ENCODE assay signal across 21 mouse cellular contexts in the genomic region with DNA sequence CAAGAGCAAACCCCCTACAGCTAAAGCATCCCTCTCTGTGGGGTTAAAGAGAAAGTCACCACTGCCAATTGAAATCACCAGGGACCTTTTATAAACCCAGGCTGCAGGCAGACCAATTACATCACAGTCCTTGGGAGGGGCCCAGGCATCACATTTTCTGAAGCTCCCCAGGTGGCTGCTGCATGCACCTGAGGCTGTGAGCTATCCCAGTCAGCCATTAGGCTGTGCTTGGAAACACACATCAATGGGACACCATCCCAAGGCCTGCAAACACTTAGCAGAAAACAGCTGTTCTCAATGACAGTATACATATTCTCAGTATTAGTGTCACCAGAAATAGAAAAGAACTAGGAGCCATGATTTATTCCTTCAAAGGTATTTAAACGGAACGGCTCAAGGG.
DNase-seq lines count a peak whose midpoint lies in the region; ATAC-seq lines count a peak whose summit lies in the region.
"Had no signal": no experiment of that assay in that cellular context is flagged by ENCODE, and none has a peak within 500 bp of the region (broad histone marks: within the 10 kb centered on the region; RNA-seq: fewer than 3 reads in every experiment).

No protein-coding gene starts in this region.

- H3K4me1 ChIP-seq in embryonic facial prominence, embryonic 13.5 days: peaks cover 23% of the 10 kb centered on the region
- H3K4me1 ChIP-seq in limb, embryonic 12.5 days (replicated peaks): peaks cover 20% of the 10 kb centered on the region
- H3K4me1 ChIP-seq in kidney, embryonic 15.5 days: no peaks in the 10 kb centered on the region
- H3K4me1 ChIP-seq: hindbrain, embryonic 10.5 days; liver, embryonic 15.5 days; neural tube, embryonic 12.5 days had no signal

- H3K4me2 ChIP-seq in embryonic facial prominence, embryonic 13.5 days: no peak overlapping the region
- H3K4me2 ChIP-seq in limb, embryonic 12.5 days: no peak overlapping the region
- no peak overlapping the region for H3K4me2 ChIP-seq in kidney, embryonic 15.5 days
- H3K4me2 ChIP-seq: liver, embryonic 15.5 days; neural tube, embryonic 12.5 days had no signal

- H3K9me3 ChIP-seq in embryonic facial prominence, embryonic 13.5 days: no peaks in the 10 kb centered on the region
- no peaks in the 10 kb centered on the region for H3K9me3 ChIP-seq in limb, embryonic 12.5 days
- no peaks in the 10 kb centered on the region for H3K9me3 ChIP-seq in kidney, embryonic 15.5 days (replicated peaks)
- H3K9me3 ChIP-seq: hindbrain, embryonic 10.5 days; liver, embryonic 15.5 days; neural tube, embryonic 12.5 days had no signal

- 19% methylated on average over 2 of the region's 2 CpGs for WGBS in embryonic facial prominence, embryonic 13.5 days
- WGBS in limb, embryonic 12.5 days: 15% methylated on average over 2 of the region's 2 CpGs
- 60% methylated on average over 2 of the region's 2 CpGs for WGBS in kidney, embryonic 15.5 days

- no peak overlapping the region for H3K4me3 ChIP-seq in embryonic facial prominence, embryonic 13.5 days
- H3K4me3 ChIP-seq in limb, embryonic 12.5 days (replicated peaks): no peak overlapping the region
- no peak overlapping the region for H3K4me3 ChIP-seq in kidney, embryonic 15.5 days (replicated peaks)
- H3K4me3 ChIP-seq: erythroblast, embryonic 14.5 days; hindbrain, embryonic 10.5 days; layer of hippocampus, adult 2 months; liver, embryonic 15.5 days; neural tube, embryonic 12.5 days had no signal

- H3K9ac ChIP-seq in embryonic facial prominence, embryonic 13.5 days: no peak overlapping the region
- no peak overlapping the region for H3K9ac ChIP-seq in limb, embryonic 12.5 days (replicated peaks)
- H3K9ac ChIP-seq in kidney, embryonic 15.5 days: no peak overlapping the region
- H3K9ac ChIP-seq: liver, embryonic 15.5 days; neural tube, embryonic 12.5 days had no signal

- no peak overlapping the region for H3K27ac ChIP-seq in embryonic facial prominence, embryonic 13.5 days
- H3K27ac ChIP-seq in limb, embryonic 12.5 days: peak overlapping the region; percentile 45; the same call in 1 of the 2 replicates
- no peak overlapping the region for H3K27ac ChIP-seq in kidney, embryonic 15.5 days
- H3K27ac ChIP-seq: hindbrain, embryonic 10.5 days; layer of hippocampus, adult 2 months; liver, embryonic 15.5 days; neural tube, embryonic 12.5 days had no signal

- H3K36me3 ChIP-seq in embryonic facial prominence, embryonic 13.5 days: no peaks in the 10 kb centered on the region
- no peaks in the 10 kb centered on the region for H3K36me3 ChIP-seq in limb, embryonic 12.5 days
- H3K36me3 ChIP-seq in kidney, embryonic 15.5 days: no peaks in the 10 kb centered on the region
- H3K36me3 ChIP-seq: hindbrain, embryonic 10.5 days; liver, embryonic 15.5 days; neural tube, embryonic 12.5 days had no signal

- ATAC-seq in embryonic facial prominence, embryonic 13.5 days (ENCODE audit: insufficient number of reproducible peaks, insufficient read depth, low FRiP score, low TSS enrichment, low read depth): 0 out of 2 replicates have a peak, but pooled peaks have one; percentile 48
- ATAC-seq in limb, embryonic 12.5 days (ENCODE audit: insufficient number of reproducible peaks, insufficient read depth, low FRiP score, low TSS enrichment, low read depth): peak; percentile 79
- ATAC-seq in kidney, embryonic 15.5 days (replicated peaks; ENCODE audit: low FRiP score): no peak
- ATAC-seq in erythroblast, adult 5-6 weeks (replicated peaks; ENCODE audit: low FRiP score, poor library complexity, severe bottlenecking): no peak
- ATAC-seq: forebrain, embryonic 14.5 days had no signal

- H3K27me3 ChIP-seq in embryonic facial prominence, embryonic 13.5 days: peaks cover 4% of the 10 kb centered on the region
- no peaks in the 10 kb centered on the region for H3K27me3 ChIP-seq in limb, embryonic 12.5 days
- no peaks in the 10 kb centered on the region for H3K27me3 ChIP-seq in kidney, embryonic 15.5 days
- H3K27me3 ChIP-seq: liver, embryonic 15.5 days; neural tube, embryonic 12.5 days had no signal

- peak; percentile 80 for DNase-seq in heart, adult 11 months
- DNase-seq in heart, adult 9 months (ENCODE audit: low spot score in 2 of 2): no peak
- DNase-seq in R1 (ENCODE audit: low read depth, low spot score): peak; percentile 22
- DNase-seq in adrenal gland, adult (ENCODE audit: inconsistent age in 2 of 2, low spot score in 1 of 2): no peak
- DNase-seq: adrenal gland, postnatal 36 days; cerebellum, adult 18-20 months; cerebellum, postnatal 25 days; gastrocnemius, postnatal 25 days; kidney, adult 2 months; kidney, postnatal 14 days; right cerebral cortex, postnatal 25 days had no signal

Comparison
In these comparisons a context has a peak if more than half of its experiments do, and no peak if none do; other contexts are left out.
1. DNase-seq: peak in heart, adult 11 months (single experiment) and R1 (single experiment); none in heart, adult 9 months (0 of 2) and adrenal gland, adult (0 of 2).
2. ATAC-seq: peak in embryonic facial prominence, embryonic 13.5 days (single experiment) and limb, embryonic 12.5 days (single experiment); none in kidney, embryonic 15.5 days (single experiment) and erythroblast, adult 5-6 weeks (single experiment).